Mouse (Mus musculus) embryonic facial prominence, embryonic 15.5 days (tissue): ENCODE measurements around the gene Atxn10. TPM values are rescaled to one million over a fixed set of nuclear protein-coding genes. Genes with fewer than 3 reads are reported as not detected.

Experiments
- ATAC-seq: fragments of 200-750 bp; cut with Nextera tagmentation; 2 replicates; pipeline ENCODE4 v1.8.0; 2017; ENCODE audit warnings: low read depth, moderate TSS enrichment; ENCODE audit not compliant: insufficient number of reproducible peaks, low FRiP score, low TSS enrichment
- H3K27ac ChIP-seq: fragments of 300-500 bp; sonication (generic); replicated peaks from 2 replicates; pipeline ENCODE4 v1.5.1; 2015; ENCODE audit warnings: mild to moderate bottlenecking, inconsistent platforms
- H3K27me3 ChIP-seq: fragments of 300-500 bp; sonication (generic); 2 replicates; pipeline ENCODE4 v1.6.1; 2015; ENCODE audit warnings: inconsistent platforms
- H3K36me3 ChIP-seq: fragments of 300-500 bp; sonication (generic); 2 replicates; pipeline ENCODE4 v1.6.1; 2015; ENCODE audit warnings: mild to moderate bottlenecking, inconsistent platforms
- H3K4me1 ChIP-seq: fragments of 300-500 bp; sonication (generic); 2 replicates; pipeline ENCODE4 v1.6.1; 2015; ENCODE audit warnings: inconsistent platforms
- H3K4me2 ChIP-seq: fragments of 300-500 bp; sonication (generic); replicated peaks from 2 replicates; pipeline ENCODE4 v1.6.1; 2015; ENCODE audit warnings: mild to moderate bottlenecking, inconsistent platforms
- H3K4me3 ChIP-seq: fragments of 300-500 bp; sonication (generic); replicated peaks from 2 replicates; pipeline ENCODE4 v1.5.1; 2015; ENCODE audit warnings: mild to moderate bottlenecking, inconsistent platforms
- H3K9ac ChIP-seq: fragments of 300-500 bp; sonication (generic); 2 replicates; pipeline ENCODE4 v1.6.1; 2015; ENCODE audit warnings: inconsistent platforms
- H3K9me3 ChIP-seq: fragments of 300-500 bp; sonication (generic); replicated peaks from 2 replicates; pipeline ENCODE4 v1.6.1; 2016; ENCODE audit warnings: inconsistent platforms
- WGBS: fragments of 180-500 bp; shearing (Covaris S2); methylation state at CpG from one replicate; pipeline ENCODE4 v1.1.7; 2015; 5-methylcytosine and 5-hydroxymethylcytosine counted together
- polyA plus RNA-seq: library from polyadenylated mRNA; unstranded; fragments of >200 nt; fragmentation: Nextera tagmentation; extraction: Ambion mirVana; gene quantifications from 2 replicates; pipeline ENCODE4 v1.2.1, GENCODE M21; 2015

The Atxn10 gene
- polyA plus RNA-seq, 1 experiment from 2014 or later, result 269 TPM

DNA sequence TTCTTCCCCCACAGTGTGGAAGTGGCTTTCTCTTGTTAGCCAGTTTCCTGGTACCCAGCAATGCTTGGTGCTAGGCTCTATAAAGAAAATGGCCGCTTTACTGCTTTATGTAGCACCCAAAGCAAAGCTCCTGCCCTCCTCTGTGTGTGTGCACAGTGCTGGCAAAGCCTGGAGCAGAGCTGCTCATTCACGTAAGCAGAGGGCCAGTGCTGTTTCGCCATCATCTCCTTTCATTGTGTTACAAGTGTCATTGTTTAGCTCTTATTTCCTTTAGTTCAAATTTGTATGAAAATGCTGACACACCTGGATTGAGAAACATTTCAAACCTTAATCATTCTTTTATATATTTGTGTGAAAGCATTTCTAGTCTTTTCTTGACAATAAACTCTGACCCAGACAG is 69.5 kb downstream of the Atxn10 start:
- ATAC-seq, result no peak
- H3K4me3 ChIP-seq, result no peak overlapping the region
- H3K9ac ChIP-seq, result no peak overlapping the region
- 0 out of 2 replicates have a peak, but pooled peaks cover 3% of the 10 kb centered on the region for H3K36me3 ChIP-seq
- no peak overlapping the region for H3K27ac ChIP-seq
- no peaks in the 10 kb centered on the region for H3K9me3 ChIP-seq
- 90% methylated on average over 3 of the region's 3 CpGs for WGBS
- H3K4me1 ChIP-seq, result peaks cover 12% of the 10 kb centered on the region
- H3K4me2 ChIP-seq, result no peak overlapping the region
- H3K27me3 ChIP-seq, result no peaks in the 10 kb centered on the region

GRCm38 (mm10) chr15:85406846-85407245 is 70.8 kb downstream of the Atxn10 start:
- peaks cover 12% of the 10 kb centered on the region for H3K4me1 ChIP-seq
- H3K9me3 ChIP-seq, result no peaks in the 10 kb centered on the region
- no peaks in the 10 kb centered on the region for H3K27me3 ChIP-seq
- no peaks in the 10 kb centered on the region for H3K36me3 ChIP-seq
- no peak overlapping the region for H3K4me2 ChIP-seq
- no peak overlapping the region for H3K9ac ChIP-seq
- no peak for ATAC-seq
- H3K27ac ChIP-seq, result no peak overlapping the region
- WGBS, result 76% methylated on average over 1 of the region's 1 CpGs
- no peak overlapping the region for H3K4me3 ChIP-seq

- H3K27ac ChIP-seq, result no peak overlapping the region
Observed at GRCm38 (mm10) chr15:85407342-85407741, 71.3 kb downstream of the Atxn10 start.

DNA sequence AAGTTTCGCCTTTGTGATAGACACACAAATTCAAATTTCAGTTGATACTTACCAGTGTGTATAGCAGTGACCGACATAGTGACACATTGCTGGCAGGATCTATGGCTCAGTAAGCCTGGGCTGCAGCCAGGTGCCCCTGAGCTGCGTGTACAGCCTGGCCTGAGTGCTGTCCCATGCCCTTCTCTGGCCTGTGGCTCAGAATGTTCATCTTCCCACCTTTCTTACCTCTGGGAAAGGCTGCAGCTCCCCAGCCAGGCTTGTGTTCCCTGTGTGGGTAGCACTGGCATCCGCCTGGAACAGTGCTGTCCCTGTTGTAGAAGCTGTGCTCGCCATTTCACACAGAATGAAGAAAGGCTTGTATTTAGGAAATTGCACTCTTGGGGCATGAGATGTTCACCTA is 72.7 kb downstream of the Atxn10 start:
- no peak overlapping the region for H3K4me3 ChIP-seq
- WGBS, result 85% methylated on average over 5 of the region's 5 CpGs
- no peaks in the 10 kb centered on the region for H3K36me3 ChIP-seq
- H3K9me3 ChIP-seq, result no peaks in the 10 kb centered on the region
- no peak overlapping the region for H3K4me2 ChIP-seq
- H3K27ac ChIP-seq, result peak overlapping the region; percentile 12; the same call in 1 of the 2 replicates
- ATAC-seq, result no peak
- H3K27me3 ChIP-seq, result no peaks in the 10 kb centered on the region
- peaks cover 4% of the 10 kb centered on the region; the same call in 1 of the 2 replicates for H3K4me1 ChIP-seq
- H3K9ac ChIP-seq, result no peak overlapping the region

More at GRCm38 (mm10) chr15:85407342-85407741, 71.3 kb downstream of the Atxn10 start:
- H3K9me3 ChIP-seq, result no peaks in the 10 kb centered on the region
- H3K4me1 ChIP-seq, result peaks cover 12% of the 10 kb centered on the region
- no peak overlapping the region for H3K9ac ChIP-seq
- 85% methylated on average over 3 of the region's 3 CpGs for WGBS
- ATAC-seq, result no peak
- H3K36me3 ChIP-seq, result no peaks in the 10 kb centered on the region
- no peaks in the 10 kb centered on the region for H3K27me3 ChIP-seq
- no peak overlapping the region for H3K4me3 ChIP-seq
- H3K4me2 ChIP-seq, result no peak overlapping the region

- H3K4me3 ChIP-seq, result no peak overlapping the region
- no peaks in the 10 kb centered on the region for H3K36me3 ChIP-seq
- H3K27me3 ChIP-seq, result no peaks in the 10 kb centered on the region
- peaks cover 4% of the 10 kb centered on the region; the same call in 1 of the 2 replicates for H3K4me1 ChIP-seq
- H3K27ac ChIP-seq, result 0 out of 2 replicates have a peak overlapping the region, but pooled peaks have one; percentile 12
- no peaks in the 10 kb centered on the region for H3K9me3 ChIP-seq
- H3K9ac ChIP-seq, result no peak overlapping the region
- no peak overlapping the region for H3K4me2 ChIP-seq
- ATAC-seq, result no peak
- WGBS, result 67% methylated on average over 8 of the region's 8 CpGs
Observed at GRCm38 (mm10) chr15:85409245-85409783, 73.3 kb downstream of the Atxn10 start.

- no peak overlapping the region for H3K4me2 ChIP-seq
- 0 out of 2 replicates have a peak, but pooled peaks have one; percentile 34 for ATAC-seq
- no peaks in the 10 kb centered on the region for H3K9me3 ChIP-seq
- no peak overlapping the region for H3K9ac ChIP-seq
- no peak overlapping the region for H3K4me3 ChIP-seq
- WGBS, result 48% methylated on average over 6 of the region's 6 CpGs
- H3K27me3 ChIP-seq, result no peaks in the 10 kb centered on the region
- no peaks in the 10 kb centered on the region for H3K36me3 ChIP-seq
- H3K27ac ChIP-seq, result 0 out of 2 replicates have a peak overlapping the region, but pooled peaks have one; percentile 17
- no peaks in the 10 kb centered on the region for H3K4me1 ChIP-seq
Observed at GRCm38 (mm10) chr15:85409836-85410235, 73.8 kb downstream of the Atxn10 start.

GRCm38 (mm10) chr15:85414620-85415019 is 78.6 kb downstream of the Atxn10 start:
- Histone ChIP-seq H3K4me2 (no peak overlapping the region), H3K27me3 (no peaks in the 10 kb centered on the region), H3K27ac (no peak overlapping the region), H3K36me3 (no peaks in the 10 kb centered on the region; the same call in 1 of the 2 replicates), H3K9me3 (no peaks in the 10 kb centered on the region), H3K9ac (no peak overlapping the region), H3K4me1 (no peaks in the 10 kb centered on the region), H3K4me3 (no peak overlapping the region)
- 88% methylated on average over 2 of the region's 2 CpGs for WGBS
- ATAC-seq, result no peak

DNA sequence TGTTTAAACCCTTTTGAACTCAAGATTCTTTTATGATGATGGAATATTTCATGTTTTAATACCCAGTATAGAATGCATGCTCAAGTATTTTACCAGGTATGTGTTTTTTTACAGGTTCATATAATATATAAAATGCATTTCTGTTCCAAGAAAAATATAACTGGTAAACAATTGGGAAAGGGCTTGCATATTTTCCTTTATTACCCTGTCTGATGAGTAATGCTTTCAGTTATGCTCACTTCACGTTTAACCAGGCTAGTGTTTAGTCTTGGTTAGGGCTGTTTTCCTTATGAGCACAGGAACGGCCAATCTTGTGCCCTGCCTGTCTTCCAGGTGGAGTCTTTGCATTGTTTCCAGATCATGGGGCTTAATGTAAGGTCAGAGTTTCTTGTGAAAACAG is 84.6 kb downstream of the Atxn10 start:
- peak overlapping the region; percentile 8; the same call in 1 of the 2 replicates for H3K27ac ChIP-seq
- H3K4me2 ChIP-seq, result no peak overlapping the region
- H3K4me3 ChIP-seq, result no peak overlapping the region
- H3K4me1 ChIP-seq, result no peaks in the 10 kb centered on the region; the same call in 1 of the 2 replicates
- no peak for ATAC-seq
- no peaks in the 10 kb centered on the region for H3K9me3 ChIP-seq
- WGBS, result 50% methylated on average over 2 of the region's 2 CpGs
- no peak overlapping the region for H3K9ac ChIP-seq
- no peaks in the 10 kb centered on the region for H3K27me3 ChIP-seq
- no peaks in the 10 kb centered on the region; the same call in 1 of the 2 replicates for H3K36me3 ChIP-seq

- H3K9ac ChIP-seq, result no peak overlapping the region
- H3K4me2 ChIP-seq, result no peak overlapping the region
- H3K27ac ChIP-seq, result no peak overlapping the region
- H3K36me3 ChIP-seq, result no peaks in the 10 kb centered on the region
- no peak overlapping the region for H3K4me3 ChIP-seq
- no peaks in the 10 kb centered on the region for H3K27me3 ChIP-seq
- no peak for ATAC-seq
- H3K9me3 ChIP-seq, result no peaks in the 10 kb centered on the region
- no peaks in the 10 kb centered on the region; the same call in 1 of the 2 replicates for H3K4me1 ChIP-seq
- 71% methylated on average over 3 of the region's 3 CpGs for WGBS
Observed at GRCm38 (mm10) chr15:85424197-85424596, 88.2 kb downstream of the Atxn10 start.

GRCm38 (mm10) chr15:85428140-85428539 is 92.1 kb downstream of the Atxn10 start:
- Histone ChIP-seq H3K4me2 (no peak overlapping the region), H3K36me3 (no peaks in the 10 kb centered on the region), H3K4me3 (no peak overlapping the region), H3K9me3 (no peaks in the 10 kb centered on the region), H3K27ac (no peak overlapping the region), H3K4me1 (no peaks in the 10 kb centered on the region), H3K9ac (no peak overlapping the region), H3K27me3 (no peaks in the 10 kb centered on the region)
- ATAC-seq, result no peak
- WGBS, result 81% methylated on average over 6 of the region's 6 CpGs

- Histone ChIP-seq H3K4me3 (no peak overlapping the region), H3K9me3 (no peaks in the 10 kb centered on the region), H3K9ac (no peak overlapping the region), H3K4me1 (no peaks in the 10 kb centered on the region), H3K36me3 (peaks cover 22% of the 10 kb centered on the region; the same call in 1 of the 2 replicates), H3K27me3 (no peaks in the 10 kb centered on the region), H3K27ac (no peak overlapping the region), H3K4me2 (no peak overlapping the region)
- WGBS, result 76% methylated on average over 3 of the region's 3 CpGs
- no peak for ATAC-seq
Observed at GRCm38 (mm10) chr15:85442568-85442967, 106.5 kb downstream of the Atxn10 start.

- Histone ChIP-seq H3K36me3 (peaks cover 21% of the 10 kb centered on the region; the same call in 1 of the 2 replicates), H3K27me3 (no peaks in the 10 kb centered on the region), H3K4me3 (no peak overlapping the region), H3K27ac (no peak overlapping the region), H3K4me1 (no peaks in the 10 kb centered on the region), H3K9ac (no peak overlapping the region), H3K9me3 (no peaks in the 10 kb centered on the region), H3K4me2 (no peak overlapping the region)
- 72% methylated on average over 3 of the region's 3 CpGs for WGBS
- no peak for ATAC-seq
Observed at GRCm38 (mm10) chr15:85446652-85447051, 110.6 kb downstream of the Atxn10 start.
